Comparison of ENCODE assay signal across 13 mouse cellular contexts in the genomic region with DNA sequence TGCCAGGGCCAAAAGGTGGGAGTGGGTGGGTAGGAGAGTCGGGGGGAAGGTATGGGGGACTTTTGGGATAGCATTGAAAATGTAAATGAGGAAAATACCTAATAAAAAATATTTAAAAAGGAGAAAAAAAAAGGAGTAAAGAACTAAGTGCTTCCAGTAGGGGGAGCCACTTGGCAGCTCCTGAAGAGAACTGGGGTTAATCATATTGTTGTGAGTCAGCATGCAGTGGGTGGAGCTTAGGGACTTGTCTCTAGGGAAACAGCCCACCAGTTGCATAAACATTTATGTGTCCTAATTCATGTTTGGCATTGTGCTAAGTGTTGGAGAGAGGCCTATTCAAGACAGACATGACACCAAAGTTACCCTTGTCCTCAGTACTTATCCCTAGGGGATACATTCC.
DNase-seq lines count a peak whose midpoint lies in the region; ATAC-seq and TF ChIP-seq lines count a peak whose summit lies in the region.
"Had no signal": no experiment of that assay in that cellular context is flagged by ENCODE, and none has a peak within 500 bp of the region (broad histone marks: within the 10 kb centered on the region; RNA-seq: fewer than 3 reads in every experiment).

No protein-coding gene starts in this region.

- H3K36me3 ChIP-seq in E14TG2a.4 (ENCODE audit: insufficient read depth, low read length) = no peaks in the 10 kb centered on the region
- H3K36me3 ChIP-seq: midbrain, embryonic 12.5 days; neural tube, embryonic 15.5 days had no signal

- no peaks in the 10 kb centered on the region for H3K4me1 ChIP-seq in E14TG2a.4 (replicated peaks; ENCODE audit: low read depth, low read length)

- DNase-seq in kidney, postnatal 36 days = peak; percentile 24 to 59
- DNase-seq in kidney, adult 18-20 months = no peak
- peak; percentile 51 for DNase-seq in NIH3T3 (ENCODE audit: low read depth)
- peak; percentile 2 for DNase-seq in induced T-regulatory cell, adult 2 months (ENCODE audit: low read depth)
- DNase-seq in heart, adult 8-10 months (ENCODE audit: low spot score) = no peak
- DNase-seq: cerebellum, adult 2 months; forebrain, postnatal 0 days; heart, adult 18-20 months; thymus, postnatal 14 days had no signal

- no peak for ATAC-seq in inflammation-experienced regulatory T-cells, adult 6 months
- ATAC-seq: forebrain, postnatal 0 days had no signal

- H3K27me3 ChIP-seq in E14TG2a.4 (ENCODE audit: insufficient read depth, low read length) = no peaks in the 10 kb centered on the region
- H3K27me3 ChIP-seq: midbrain, embryonic 12.5 days; neural tube, embryonic 15.5 days had no signal

- no peak overlapping the region for H3K4me3 ChIP-seq in E14TG2a.4 (replicated peaks; ENCODE audit: low read length)
- H3K4me3 ChIP-seq: midbrain, embryonic 12.5 days; neural tube, embryonic 15.5 days had no signal

- no peaks in the 10 kb centered on the region for H3K9me3 ChIP-seq in E14TG2a.4 (ENCODE audit: low read length)
- H3K9me3 ChIP-seq: neural tube, embryonic 15.5 days had no signal

- TF ChIP-seq CTCF in E14TG2a.4 (conservative IDR thresholded peaks at IDR 0.05; ENCODE audit: low read length) = peak; percentile 22

Comparison
In these comparisons a context has a peak if more than half of its experiments do, and no peak if none do; other contexts are left out.
1. DNase-seq: peak in kidney, postnatal 36 days (2 of 2), NIH3T3 (single experiment) and induced T-regulatory cell, adult 2 months (single experiment); none in kidney, adult 18-20 months (single experiment) and heart, adult 8-10 months (single experiment).